Mouse (Mus musculus) neural tube, embryonic 13.5 days (tissue): ENCODE results near the gene Arid3b. TPM values are rescaled to one million over a fixed set of nuclear protein-coding genes. Genes with fewer than 3 reads are reported as not detected.
A peak's percentile ranks its signal among the peaks of the same experiment; 100 is the strongest.

ENCODE experiments used
- ATAC-seq: fragments of 200-750 bp; cut with Nextera tagmentation; 2 replicates; pipeline ENCODE4 v1.8.0; 2017; ENCODE audit warnings: low read depth, mild to moderate bottlenecking, moderate TSS enrichment, moderate library complexity
- H3K27ac ChIP-seq: fragments of 300-500 bp; sonication (generic); replicated peaks from 2 replicates; pipeline ENCODE4 v1.5.1; 2015; ENCODE audit warnings: moderate library complexity, mild to moderate bottlenecking, inconsistent platforms
- H3K27me3 ChIP-seq: fragments of 300-500 bp; sonication (generic); 2 replicates; pipeline ENCODE4 v1.6.1; 2015; ENCODE audit warnings: mild to moderate bottlenecking, inconsistent platforms
- H3K36me3 ChIP-seq: fragments of 300-500 bp; sonication (generic); 2 replicates; pipeline ENCODE4 v1.6.1; 2015; ENCODE audit warnings: mild to moderate bottlenecking, inconsistent platforms
- H3K4me1 ChIP-seq: fragments of 300-500 bp; sonication (generic); replicated peaks from 2 replicates; pipeline ENCODE4 v1.6.1; 2015; ENCODE audit warnings: inconsistent platforms
- H3K4me2 ChIP-seq: fragments of 300-500 bp; sonication (generic); 2 replicates; pipeline ENCODE4 v1.6.1; 2015; ENCODE audit warnings: inconsistent platforms, mild to moderate bottlenecking, moderate library complexity
- H3K4me3 ChIP-seq: fragments of 300-500 bp; sonication (generic); 2 replicates; pipeline ENCODE4 v1.5.1; 2015; ENCODE audit warnings: mild to moderate bottlenecking, inconsistent platforms
- H3K9ac ChIP-seq: fragments of 300-500 bp; sonication (generic); 2 replicates; pipeline ENCODE4 v1.6.1; 2015; ENCODE audit warnings: moderate library complexity, mild to moderate bottlenecking, inconsistent platforms
- H3K9me3 ChIP-seq: fragments of 300-500 bp; sonication (generic); 2 replicates; pipeline ENCODE4 v1.6.1; 2016; ENCODE audit warnings: inconsistent platforms
- WGBS: fragments of 180-500 bp; shearing (Covaris S2); methylation state at CpG from one replicate; pipeline ENCODE4 v1.1.7; 2015; 5-methylcytosine and 5-hydroxymethylcytosine counted together
- polyA plus RNA-seq: library from polyadenylated mRNA; unstranded; fragments of >200 nt; fragmentation: Nextera tagmentation; extraction: Ambion mirVana; gene quantifications from 2 replicates; pipeline ENCODE4 v1.2.1, GENCODE M21; 2015

Arid3b gene
- polyA plus RNA-seq, 1 experiment from 2014 or later: 11.4 TPM

DNA sequence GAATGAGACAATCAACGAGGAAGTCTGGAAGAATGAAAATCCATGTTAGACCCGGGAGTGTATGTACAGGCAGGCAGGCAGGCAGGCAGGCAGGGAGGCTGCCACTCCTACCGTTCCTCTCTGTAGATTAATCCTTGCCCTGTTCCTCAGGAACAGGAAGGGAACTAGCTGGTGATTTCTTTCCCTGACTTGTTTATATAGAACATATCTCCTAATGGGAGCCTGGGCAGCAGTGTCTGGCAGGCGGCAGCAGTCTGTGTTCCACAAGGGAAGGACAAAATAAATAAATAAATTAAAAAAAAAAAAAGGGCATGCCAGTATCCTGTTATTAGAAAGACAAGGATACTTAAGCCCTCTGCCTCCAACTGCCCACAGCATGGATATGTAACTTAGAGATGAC lies 32.8 kb downstream of the Arid3b start:
- H3K4me2 ChIP-seq: no peak overlapping the region
- 6% methylated on average over 4 of the region's 4 CpGs for WGBS
- H3K4me1 ChIP-seq: peaks cover 65% of the 10 kb centered on the region
- no peaks in the 10 kb centered on the region for H3K27me3 ChIP-seq
- ATAC-seq: no peak
- peaks cover 21% of the 10 kb centered on the region; the same call in 1 of the 2 replicates for H3K36me3 ChIP-seq
- 0 out of 2 replicates have a peak overlapping the region, but pooled peaks have one; percentile 34 for H3K9ac ChIP-seq
- no peak overlapping the region for H3K4me3 ChIP-seq
- H3K9me3 ChIP-seq: no peaks in the 10 kb centered on the region
- 0 out of 2 replicates have a peak overlapping the region, but pooled peaks have one; percentile 28 for H3K27ac ChIP-seq

DNA sequence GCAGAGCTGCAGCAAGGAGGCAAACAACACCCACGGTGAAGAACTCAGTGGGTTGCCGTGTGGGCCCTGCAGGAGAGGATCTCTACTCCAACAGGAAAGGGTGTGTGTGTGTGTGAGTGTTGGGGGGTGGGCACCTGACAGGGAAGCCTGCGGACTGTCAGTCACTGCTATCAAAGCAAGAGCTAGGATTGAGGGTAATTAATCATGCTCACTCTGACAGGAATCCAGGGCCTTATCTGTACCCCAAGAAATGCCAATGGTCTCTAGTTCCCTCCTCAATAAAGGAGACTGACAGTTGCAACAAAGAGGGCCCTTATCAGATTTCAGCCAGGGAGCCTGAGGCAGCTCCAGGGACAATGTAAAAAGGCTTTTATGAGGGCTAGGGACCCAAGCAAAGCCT lies 33.5 kb downstream of the Arid3b start:
- WGBS: 13% methylated on average over 3 of the region's 3 CpGs
- no peak overlapping the region for H3K4me2 ChIP-seq
- H3K9me3 ChIP-seq: no peaks in the 10 kb centered on the region
- peak overlapping the region; percentile 28; the same call in 1 of the 2 replicates for H3K27ac ChIP-seq
- H3K9ac ChIP-seq: peak overlapping the region; percentile 34; the same call in 1 of the 2 replicates
- H3K27me3 ChIP-seq: no peaks in the 10 kb centered on the region
- no peak for ATAC-seq
- H3K4me3 ChIP-seq: no peak overlapping the region
- H3K36me3 ChIP-seq: peaks cover 21% of the 10 kb centered on the region; the same call in 1 of the 2 replicates
- H3K4me1 ChIP-seq: peaks cover 59% of the 10 kb centered on the region

DNA sequence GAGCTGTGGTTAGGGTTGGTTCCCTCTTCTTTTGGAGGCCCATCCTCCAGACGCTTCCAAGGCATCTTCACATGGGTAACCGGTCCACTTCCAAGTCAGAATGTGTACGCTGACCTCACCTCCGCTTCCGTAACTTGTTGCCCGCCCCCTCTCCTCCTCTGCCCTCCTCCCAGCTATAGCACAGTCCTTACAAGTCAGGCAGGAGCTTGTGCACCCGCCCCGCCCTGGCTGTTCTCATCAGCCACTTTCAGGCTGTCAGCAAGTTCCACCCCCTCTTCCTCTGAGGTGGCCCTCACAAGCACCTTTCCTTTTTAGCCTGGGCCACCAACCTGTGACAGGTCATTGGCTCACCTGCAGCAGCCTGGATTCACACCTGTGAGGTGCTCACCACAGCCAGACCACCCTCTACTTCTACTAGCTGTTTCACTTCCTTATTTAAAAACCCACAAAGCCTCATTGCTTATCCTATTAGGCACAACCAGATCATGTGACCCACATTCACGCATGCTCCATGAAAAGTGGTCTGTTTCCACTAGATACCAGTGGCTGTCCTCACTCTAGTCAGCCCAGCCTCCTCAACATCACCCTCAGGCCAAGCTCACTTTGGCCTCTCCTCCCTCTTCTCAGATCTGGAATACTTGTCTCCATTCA lies 36.1 kb downstream of the Arid3b start:
- Histone ChIP-seq H3K9me3 (no peaks in the 10 kb centered on the region), H3K9ac (no peak overlapping the region), H3K27me3 (no peaks in the 10 kb centered on the region), H3K27ac (no peak overlapping the region), H3K4me1 (peaks cover 35% of the 10 kb centered on the region), H3K4me3 (no peak overlapping the region), H3K4me2 (no peak overlapping the region), H3K36me3 (peaks cover 45% of the 10 kb centered on the region)
- WGBS: 92% methylated on average over 9 of the region's 9 CpGs
- ATAC-seq: no peak

DNA sequence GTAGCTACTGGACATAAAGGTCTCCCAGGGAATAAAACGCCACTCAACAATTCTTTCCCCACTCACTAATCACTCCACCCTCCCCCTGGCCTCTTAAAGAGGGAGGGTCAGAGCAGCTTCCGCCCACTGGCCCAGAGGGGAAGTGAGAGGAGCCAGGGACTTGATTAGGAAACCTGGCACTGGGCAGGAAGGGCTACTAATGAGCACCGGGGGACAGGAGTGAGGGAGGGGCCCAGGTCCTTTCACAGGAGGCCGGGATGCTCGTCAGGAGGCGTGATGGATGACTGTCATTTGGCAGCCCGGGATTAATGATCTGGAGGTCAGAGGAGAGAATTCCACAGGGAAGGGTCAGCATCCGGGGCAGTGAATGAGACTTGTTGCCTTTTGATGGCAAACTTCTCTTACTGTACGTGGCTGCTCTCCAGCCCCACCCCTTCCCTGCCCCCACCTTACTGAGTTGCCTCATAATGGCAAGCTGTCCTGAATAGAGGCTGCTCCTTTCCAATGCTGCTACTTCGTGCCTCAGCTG lies 37.8 kb downstream of the Arid3b start:
- H3K27me3 ChIP-seq: no peaks in the 10 kb centered on the region
- peaks cover 60% of the 10 kb centered on the region for H3K36me3 ChIP-seq
- H3K4me1 ChIP-seq: peaks cover 26% of the 10 kb centered on the region
- peak overlapping the region; percentile 38; the same call in 1 of the 2 replicates for H3K9ac ChIP-seq
- WGBS: 3% methylated on average over 10 of the region's 10 CpGs
- H3K4me3 ChIP-seq: no peak overlapping the region
- 0 out of 2 replicates have a peak, but pooled peaks have one; percentile 50 for ATAC-seq
- no peak overlapping the region for H3K4me2 ChIP-seq
- no peaks in the 10 kb centered on the region for H3K9me3 ChIP-seq
- H3K27ac ChIP-seq: no peak overlapping the region

DNA sequence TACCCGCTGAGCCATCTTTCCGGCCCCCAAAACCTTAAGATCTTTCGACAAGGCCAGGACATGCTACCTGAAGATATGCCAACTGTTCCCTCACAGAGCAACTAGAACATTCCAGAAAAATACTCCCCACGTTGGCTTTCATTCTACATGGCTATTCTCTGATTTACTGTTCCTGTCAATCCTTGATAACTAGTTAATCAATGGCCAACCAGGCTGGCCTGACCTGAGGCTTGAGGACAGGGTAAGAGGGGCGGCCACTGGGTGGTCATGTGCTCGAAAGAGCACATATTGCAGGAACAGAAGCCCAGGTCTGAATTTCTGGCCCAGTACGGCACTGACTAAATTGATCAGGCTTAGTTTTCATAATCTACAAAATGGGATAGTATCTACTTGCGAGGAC lies 39.1 kb downstream of the Arid3b start:
- H3K36me3 ChIP-seq: peaks cover 73% of the 10 kb centered on the region

DNA sequence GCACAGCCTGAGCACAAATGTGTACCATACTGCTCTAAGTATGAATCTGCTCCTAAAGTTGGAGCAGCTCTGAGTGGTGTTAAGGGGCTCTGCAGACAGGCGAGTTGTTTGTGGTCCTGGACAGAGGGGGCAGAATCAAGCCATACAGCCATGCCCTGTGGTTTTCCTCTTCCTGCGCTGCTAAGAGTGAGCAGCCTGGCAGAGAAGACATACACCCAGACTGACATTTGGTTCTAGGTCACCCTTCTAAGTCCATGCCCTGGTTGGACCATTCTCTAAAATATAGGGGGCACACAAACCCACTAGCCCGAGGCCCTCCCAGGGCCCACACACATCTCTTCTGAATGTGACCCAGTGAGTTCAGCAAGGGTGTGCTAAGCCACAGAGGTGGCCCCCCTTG lies 46.9 kb downstream of the Arid3b start:
- ATAC-seq: no peak
- Histone ChIP-seq H3K9me3 (no peaks in the 10 kb centered on the region), H3K36me3 (peaks cover 68% of the 10 kb centered on the region), H3K4me2 (no peak overlapping the region), H3K27ac (no peak overlapping the region), H3K4me3 (no peak overlapping the region), H3K4me1 (no peaks in the 10 kb centered on the region), H3K27me3 (no peaks in the 10 kb centered on the region), H3K9ac (no peak overlapping the region)
- 90% methylated on average over 3 of the region's 3 CpGs for WGBS

More for the DNA sequence above, 39.1 kb downstream of the Arid3b start:
- no peak overlapping the region for H3K4me2 ChIP-seq
- 94% methylated on average over 8 of the region's 8 CpGs for WGBS
- peaks cover 13% of the 10 kb centered on the region; the same call in 1 of the 2 replicates for H3K4me1 ChIP-seq
- H3K27me3 ChIP-seq: no peaks in the 10 kb centered on the region
- no peak for ATAC-seq
- H3K4me3 ChIP-seq: no peak overlapping the region
- H3K9ac ChIP-seq: no peak overlapping the region
- H3K27ac ChIP-seq: no peak overlapping the region
- no peaks in the 10 kb centered on the region for H3K9me3 ChIP-seq

DNA sequence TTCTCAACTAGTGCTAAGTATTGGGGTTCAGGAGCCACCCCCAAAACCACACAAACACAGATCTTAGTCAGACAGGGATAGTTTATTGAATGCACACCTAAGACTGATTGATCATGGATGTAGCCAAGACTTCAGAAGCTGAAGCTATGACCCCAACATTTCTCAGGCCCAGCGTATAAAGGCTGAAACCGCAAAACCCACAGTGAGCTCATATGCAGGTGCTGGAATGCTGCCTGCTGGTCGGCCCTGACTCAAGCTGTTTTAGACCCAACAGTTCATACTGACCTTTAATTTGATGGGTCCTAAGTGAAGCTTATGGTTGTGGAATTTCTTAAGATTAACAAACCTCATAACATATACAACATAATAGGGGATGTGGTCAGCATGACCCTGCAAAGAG lies 53.9 kb downstream of the Arid3b start:
- no peak overlapping the region for H3K4me3 ChIP-seq
- ATAC-seq: no peak
- no peak overlapping the region for H3K27ac ChIP-seq
- 91% methylated on average over 3 of the region's 3 CpGs for WGBS
- H3K36me3 ChIP-seq: 0 out of 2 replicates have a peak, but pooled peaks cover 16% of the 10 kb centered on the region
- no peak overlapping the region for H3K4me2 ChIP-seq
- no peaks in the 10 kb centered on the region for H3K27me3 ChIP-seq
- no peaks in the 10 kb centered on the region for H3K4me1 ChIP-seq
- no peak overlapping the region for H3K9ac ChIP-seq
- no peaks in the 10 kb centered on the region for H3K9me3 ChIP-seq

DNA sequence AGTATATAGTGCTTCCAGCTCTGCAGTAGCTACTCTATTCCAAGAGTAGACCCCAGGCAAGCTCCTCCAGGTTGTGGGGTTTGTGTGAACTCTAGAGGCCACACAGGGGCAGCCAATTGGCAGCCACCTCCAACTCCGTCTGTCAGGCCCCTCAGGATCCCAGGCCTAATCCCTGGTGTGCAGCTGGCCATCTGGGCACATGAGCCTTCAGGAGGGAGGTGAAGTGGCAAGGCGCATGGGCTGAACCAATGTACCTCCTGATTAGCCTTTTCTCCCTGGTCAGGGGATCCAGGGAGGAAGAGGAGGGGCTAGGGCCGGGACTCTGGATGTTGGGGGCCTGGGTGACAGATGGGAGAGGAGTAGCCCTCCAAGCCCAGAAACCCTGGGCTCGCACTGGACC lies 60.9 kb downstream of the Arid3b start:
- H3K4me3 ChIP-seq: no peak overlapping the region
- 59% methylated on average over 4 of the region's 4 CpGs for WGBS
- no peak overlapping the region for H3K4me2 ChIP-seq
- H3K27ac ChIP-seq: no peak overlapping the region
- no peak overlapping the region for H3K9ac ChIP-seq
- 0 out of 2 replicates have a peak, but pooled peaks cover 5% of the 10 kb centered on the region for H3K36me3 ChIP-seq
- ATAC-seq: no peak
- no peaks in the 10 kb centered on the region for H3K4me1 ChIP-seq
- no peaks in the 10 kb centered on the region for H3K27me3 ChIP-seq
- no peaks in the 10 kb centered on the region for H3K9me3 ChIP-seq

DNA sequence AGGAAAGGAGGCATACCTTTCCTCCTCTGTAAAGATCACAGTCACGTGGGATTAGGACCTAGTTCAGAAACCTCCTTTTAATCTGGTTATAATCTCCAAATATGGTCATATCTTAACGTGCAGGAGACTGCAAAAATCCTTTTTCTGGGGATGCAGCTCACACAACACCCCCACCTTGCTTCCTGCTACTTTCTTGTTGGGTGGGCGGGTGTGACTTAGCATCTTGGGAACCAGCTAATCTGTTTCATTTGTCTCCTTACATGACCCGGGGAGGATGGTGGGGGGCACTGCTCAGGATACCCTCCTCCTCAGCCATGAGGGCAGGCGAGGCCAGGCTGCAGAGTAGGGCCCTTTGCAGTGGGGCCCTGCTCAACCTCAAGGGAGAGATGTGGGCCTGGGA lies 61.6 kb downstream of the Arid3b start:
- WGBS: 78% methylated on average over 5 of the region's 5 CpGs
- no peak overlapping the region for H3K4me3 ChIP-seq
- no peak overlapping the region for H3K4me2 ChIP-seq
- no peak overlapping the region for H3K27ac ChIP-seq
- H3K9ac ChIP-seq: no peak overlapping the region
- no peaks in the 10 kb centered on the region for H3K27me3 ChIP-seq
- no peaks in the 10 kb centered on the region for H3K4me1 ChIP-seq
- no peaks in the 10 kb centered on the region for H3K9me3 ChIP-seq
- ATAC-seq: 0 out of 2 replicates have a peak, but pooled peaks have one; percentile 11
- 0 out of 2 replicates have a peak, but pooled peaks cover 5% of the 10 kb centered on the region for H3K36me3 ChIP-seq

DNA sequence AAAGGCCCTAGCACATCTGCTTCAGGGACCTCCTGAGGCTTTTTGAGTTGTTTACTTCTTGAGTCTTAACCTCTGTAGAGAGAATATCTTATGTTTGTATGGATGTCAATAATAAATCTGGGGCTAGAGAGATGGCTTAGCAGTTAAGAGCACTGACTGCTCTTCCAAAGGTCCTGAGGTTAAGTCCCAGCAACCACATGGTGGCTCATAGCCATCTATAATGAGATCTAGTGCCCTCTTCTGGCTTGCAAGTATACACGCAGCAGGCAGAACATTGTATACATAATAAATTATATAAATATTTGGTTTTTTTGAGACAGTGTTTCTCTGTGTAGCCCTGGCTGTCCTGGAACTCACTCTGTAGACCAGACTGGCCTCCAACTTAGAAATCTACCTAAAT lies 62.4 kb downstream of the Arid3b start:
- H3K4me3 ChIP-seq: no peak overlapping the region
- 6% methylated on average over 1 of the region's 1 CpGs for WGBS

DNA sequence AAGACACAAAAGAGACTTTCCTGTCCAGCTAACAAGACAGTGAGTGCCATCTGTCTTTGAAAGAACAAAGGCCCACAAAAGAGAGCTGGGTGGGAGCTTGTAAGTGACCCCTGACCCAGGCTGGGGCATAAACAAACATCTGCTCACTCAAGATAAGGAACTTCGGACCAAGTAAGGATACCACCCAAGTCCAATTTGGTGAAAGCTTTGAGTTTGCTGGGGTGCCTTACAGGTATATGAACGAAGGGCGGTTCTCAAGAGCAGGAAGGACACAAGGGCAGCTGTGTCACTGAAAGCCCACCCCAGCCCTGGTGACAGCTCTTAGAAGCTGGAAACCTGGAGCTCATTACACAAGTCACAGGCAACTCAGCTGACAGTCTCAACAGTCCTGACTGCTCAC lies 62.8 kb downstream of the Arid3b start:
- Histone ChIP-seq H3K4me2 (no peak overlapping the region), H3K4me3 (no peak overlapping the region), H3K9me3 (no peaks in the 10 kb centered on the region), H3K27ac (no peak overlapping the region), H3K9ac (no peak overlapping the region), H3K27me3 (no peaks in the 10 kb centered on the region), H3K36me3 (0 out of 2 replicates have a peak, but pooled peaks cover 5% of the 10 kb centered on the region), H3K4me1 (no peaks in the 10 kb centered on the region)
- ATAC-seq: no peak
- 82% methylated on average over 3 of the region's 3 CpGs for WGBS

More for the DNA sequence above, 62.4 kb downstream of the Arid3b start:
- Histone ChIP-seq H3K4me2 (no peak overlapping the region), H3K36me3 (0 out of 2 replicates have a peak, but pooled peaks cover 5% of the 10 kb centered on the region), H3K4me1 (no peaks in the 10 kb centered on the region), H3K27ac (no peak overlapping the region), H3K9ac (no peak overlapping the region), H3K27me3 (no peaks in the 10 kb centered on the region), H3K9me3 (no peaks in the 10 kb centered on the region)
- no peak for ATAC-seq

DNA sequence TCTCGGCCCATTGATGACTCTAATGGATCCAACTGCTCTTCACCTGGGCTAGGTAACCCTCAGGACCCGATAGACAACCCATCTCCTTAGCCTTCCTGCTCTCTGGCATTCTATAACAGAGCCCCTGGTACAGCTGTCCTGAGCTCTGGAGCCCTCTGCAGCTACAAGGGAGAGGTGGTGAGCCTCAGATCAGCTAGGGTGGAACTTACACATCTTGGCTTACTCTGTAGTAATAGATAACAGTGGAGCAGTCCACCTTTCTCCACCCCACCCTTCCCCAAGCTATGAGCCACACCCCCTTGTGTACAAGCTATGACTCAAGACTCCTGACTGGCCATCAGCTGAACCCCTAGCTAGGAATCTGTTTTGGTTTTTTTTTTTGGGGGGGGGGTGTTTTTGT lies 65.8 kb downstream of the Arid3b start:
- Histone ChIP-seq H3K27me3 (no peaks in the 10 kb centered on the region), H3K4me3 (no peak overlapping the region), H3K36me3 (no peaks in the 10 kb centered on the region), H3K9ac (no peak overlapping the region), H3K4me2 (no peak overlapping the region), H3K27ac (no peak overlapping the region), H3K4me1 (peaks cover 9% of the 10 kb centered on the region), H3K9me3 (no peaks in the 10 kb centered on the region)
- no peak for ATAC-seq
- WGBS: 90% methylated on average over 2 of the region's 2 CpGs
